Mouse (Mus musculus) gastrocnemius, adult 2 months (tissue): Measurements from ENCODE around the gene Osbp2. TPM values are rescaled to one million over a fixed set of nuclear protein-coding genes. Genes with fewer than 3 reads are reported as not detected.

ENCODE experiments used
- DNase-seq: peaks from one replicate; pipeline ENCODE4 v3.0.0; 2022
- H3K27ac ChIP-seq: fragments of 200-600 bp; 2 replicates; pipeline ENCODE4 v1.8.1; 2022; ENCODE audit warnings: mild to moderate bottlenecking
- H3K4me3 ChIP-seq: fragments of 200-600 bp; 2 replicates; pipeline ENCODE4 v1.8.1; 2022; ENCODE audit warnings: mild to moderate bottlenecking, moderate library complexity
- CTCF ChIP-seq: fragments of 200-600 bp; IDR thresholded peaks from 2 replicates; pipeline ENCODE4 v1.8.1; 2022; ENCODE audit warnings: antibody characterized with exemption, mild to moderate bottlenecking, moderate library complexity
- intact Hi-C: fragments of 180-260 bp; cut with DNase I; formaldehyde crosslinking; loops from one replicate; pipeline ENCODE4 v1.15.1; 2025
- long read RNA-seq, 2 experiments: library from polyadenylated mRNA; stranded (forward); transcript quantifications; one replicate each; pipeline ENCODE4 v2.0.0; 2021
- total RNA-seq, 2 experiments: library from RNA; stranded (reverse); gene quantifications; 2 replicates each; pipeline ENCODE4 v1.2.3; 2021

Osbp2 gene
- 1 to 10 TPM in 1 of 2 experiments, under 1 TPM in 1; 0.71 to 1.3 TPM for total RNA-seq
- long read RNA-seq, experiment 1, full-length matches to known transcripts, result 1 of 2 reads
- long read RNA-seq, experiment 1, partial matches to known transcripts, result 1 of 2 reads
- long read RNA-seq, experiment 1, other reads (novel, unspliced or antisense), result 0 of 2 reads
- long read RNA-seq, experiment 2, full-length matches to known transcripts, result 2 of 3 reads
- long read RNA-seq, experiment 2, partial matches to known transcripts, result 0 of 3 reads
- long read RNA-seq, experiment 2, other reads (novel, unspliced or antisense), result 1 of 3 reads

DNA sequence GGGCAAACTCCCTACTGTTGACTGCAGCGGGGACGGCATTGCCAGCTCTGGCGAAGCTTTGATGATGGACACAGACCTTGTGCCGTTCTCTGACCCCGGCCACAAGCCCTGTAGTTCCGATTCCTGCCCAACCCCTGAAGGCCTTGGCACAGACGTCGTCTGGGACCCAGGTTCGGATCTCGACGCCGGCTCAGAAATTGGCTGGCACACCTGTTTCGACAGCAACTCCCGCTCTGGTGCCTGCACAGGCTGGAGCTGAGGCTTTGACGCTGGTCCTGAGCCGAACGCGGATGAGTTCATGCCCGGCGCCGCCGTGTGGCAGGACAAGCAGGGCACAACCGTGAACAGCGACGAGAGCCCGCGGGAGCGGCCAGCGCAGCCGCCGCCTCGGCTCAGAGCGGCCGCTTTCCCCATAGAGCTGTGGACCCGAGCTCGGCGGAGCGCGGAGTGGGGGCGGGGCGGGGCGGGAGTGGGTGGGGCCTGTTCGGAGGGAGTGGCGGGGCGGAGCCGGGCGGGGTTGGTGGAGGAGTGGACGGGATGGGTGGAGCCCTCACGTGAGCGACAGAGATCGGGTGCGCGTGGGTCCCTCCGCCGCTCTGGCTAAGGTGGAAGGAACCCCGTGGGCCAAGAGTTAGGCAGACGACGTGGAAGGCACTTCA lies at the start of gene Osbp2:
TSS of gene Osbp2 (minus strand) at position 450 of the 659 bp plus-strand sequence.
- TF ChIP-seq CTCF, result peak; percentile 49
- peak; percentile 87 for DNase-seq
- Histone ChIP-seq H3K27ac (peak within 1 kb of the TSS; percentile 86), H3K4me3 (peak within 1 kb of the TSS; percentile 79)
- intact Hi-C loops, result no loop called here

DNA sequence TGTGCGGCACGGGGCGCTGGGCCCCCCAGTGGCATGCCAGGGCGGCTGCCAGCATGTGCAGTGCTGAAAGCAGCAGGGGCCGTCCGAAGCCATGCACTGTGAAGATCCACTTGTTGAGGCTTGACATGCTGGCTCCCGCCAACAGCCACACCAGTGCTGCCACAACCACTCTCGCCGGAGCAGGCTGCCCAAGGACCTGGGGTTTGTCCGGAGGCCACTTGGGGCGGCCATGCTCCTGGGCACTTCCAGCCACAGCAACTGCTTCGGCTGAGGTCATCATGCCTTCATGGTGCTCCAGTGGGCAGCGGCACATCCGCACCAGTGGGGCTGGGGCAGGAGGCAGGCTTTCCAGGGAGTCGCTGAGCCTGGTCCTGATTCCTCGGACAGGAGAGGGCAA lies 49.2 kb upstream of the Osbp2 start:
- no peak for TF ChIP-seq CTCF
- peak overlapping the region; percentile 89 for H3K4me3 ChIP-seq
- H3K27ac ChIP-seq, result peak overlapping the region; percentile 92
- DNase-seq, result peak; percentile 70
- intact Hi-C loops, result loop anchor here (2.0 to 10.0 kb wide), 2 partner anchors 18 to 108 kb away; partner anchors contain the start of genes 4921536K21Rik and Dusp18

DNA sequence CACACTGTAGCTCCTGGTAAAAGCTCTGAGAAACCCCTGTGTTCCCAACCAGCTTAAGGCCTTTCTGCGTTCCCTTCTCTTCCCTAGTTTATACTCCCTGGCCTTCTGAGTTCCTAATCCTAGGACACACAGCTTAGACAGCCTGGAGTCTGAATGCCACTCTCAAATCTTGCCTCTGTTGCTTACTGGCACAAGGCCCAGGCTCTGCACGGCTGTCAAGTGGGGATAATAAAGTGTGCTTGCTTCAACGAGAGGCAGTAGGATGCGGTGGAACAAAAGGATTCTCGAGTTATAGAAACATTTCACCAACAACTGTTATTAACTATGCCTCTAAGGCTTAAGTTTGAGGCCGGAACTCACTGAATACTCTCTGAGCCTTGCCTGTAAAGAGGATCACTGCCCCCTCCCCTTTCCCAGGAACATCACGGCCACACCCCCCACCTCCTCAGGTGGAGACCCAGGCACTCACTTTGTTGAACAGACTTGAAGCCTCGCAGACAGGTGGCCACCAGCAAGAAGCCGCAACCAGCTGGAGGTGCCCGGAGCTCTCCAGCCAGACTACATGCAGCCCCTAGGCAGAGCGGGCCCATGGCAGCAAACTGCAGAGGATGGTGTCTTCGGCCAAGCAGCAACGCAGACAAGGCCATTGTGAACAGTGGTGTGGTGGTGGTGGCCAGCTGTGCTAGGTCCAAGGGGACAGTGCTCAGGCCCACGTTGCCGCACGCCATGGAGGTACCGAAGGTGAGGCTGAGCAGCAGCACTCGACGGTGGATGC lies 48.6 kb upstream of the Osbp2 start:
- intact Hi-C loops, result loop anchor here (2.0 to 10.0 kb wide), 2 partner anchors 17 to 107 kb away; partner anchors contain the start of genes 4921536K21Rik and Dusp18
- peak overlapping the region; percentile 92 for H3K27ac ChIP-seq
- TF ChIP-seq CTCF, result no peak

DNA sequence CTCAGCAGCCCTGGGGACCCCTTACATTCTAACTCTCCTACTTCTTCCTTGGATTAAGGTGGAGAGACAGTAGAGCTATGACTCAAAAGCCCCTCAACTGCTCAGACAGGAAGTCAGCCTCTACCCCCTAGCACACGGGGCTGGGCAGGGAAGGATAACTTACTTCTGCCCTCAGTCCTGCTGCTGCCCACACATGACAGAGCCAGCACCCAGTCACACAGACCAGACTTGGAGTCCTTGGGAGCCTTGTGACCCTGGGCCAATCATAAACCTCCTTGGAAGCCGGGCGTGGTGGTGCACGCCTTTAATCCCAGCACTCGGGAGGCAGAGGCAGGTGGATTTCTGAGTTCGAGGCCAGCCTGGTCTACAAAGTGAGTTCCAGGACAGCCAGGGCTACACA lies 47.7 kb upstream of the Osbp2 start:
- intact Hi-C loops, result loop anchor here (10.0 kb wide), 1 partner anchor 107 kb away; no protein-coding TSS in a partner anchor
- DNase-seq, result peak; percentile 66
- Histone ChIP-seq H3K27ac (peak overlapping the region; percentile 92), H3K4me3 (peak overlapping the region; percentile 89)

More for the DNA sequence above, 48.6 kb upstream of the Osbp2 start:
- peak; percentile 67 for DNase-seq
- H3K4me3 ChIP-seq, result peak overlapping the region; percentile 89

DNA sequence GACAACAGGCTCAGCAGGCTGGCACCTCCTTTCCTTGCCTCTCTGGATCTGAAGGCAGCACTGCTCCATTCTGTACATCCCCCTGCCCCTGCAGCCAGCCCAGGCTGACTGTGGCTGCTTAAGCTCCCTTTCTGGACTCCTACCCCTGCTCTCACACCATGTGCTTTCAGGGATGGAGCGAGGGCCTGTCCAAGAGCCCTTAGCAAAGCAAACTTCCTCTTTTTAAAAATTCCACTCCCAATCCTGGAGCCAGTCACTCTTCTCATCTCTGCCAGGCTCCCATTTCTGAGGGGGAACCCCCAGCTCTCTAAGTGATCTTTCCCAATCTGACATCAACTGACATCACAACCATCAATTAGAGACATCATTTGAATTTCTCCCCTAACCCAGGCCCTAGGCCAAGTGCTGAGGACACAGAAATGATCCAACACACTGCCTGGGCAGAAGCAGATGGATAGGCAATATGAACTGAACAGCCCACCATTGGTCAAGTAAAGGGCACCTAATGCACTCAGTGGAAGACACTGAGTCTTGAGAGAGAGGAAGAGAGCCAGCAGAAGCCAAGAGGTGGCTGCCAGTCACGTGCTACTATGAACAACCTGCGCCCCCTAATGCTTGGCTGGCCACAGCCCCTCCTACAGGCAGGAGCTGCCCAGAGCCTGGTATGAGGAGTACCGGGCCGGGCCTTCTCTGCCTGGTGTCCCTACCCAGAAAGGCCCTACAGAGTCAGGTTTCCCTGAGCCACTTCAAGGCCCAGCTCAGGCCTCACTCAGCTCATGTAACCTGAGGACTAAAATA lies 47.0 kb upstream of the Osbp2 start:
- peak overlapping the region; percentile 89 for H3K4me3 ChIP-seq
- peak; percentile 51 for TF ChIP-seq CTCF
- peak overlapping the region; percentile 92 for H3K27ac ChIP-seq
- intact Hi-C loops, result loop anchor here (10.0 kb wide), 1 partner anchor 106 kb away; no protein-coding TSS in a partner anchor
- DNase-seq, result peak; percentile 87

DNA sequence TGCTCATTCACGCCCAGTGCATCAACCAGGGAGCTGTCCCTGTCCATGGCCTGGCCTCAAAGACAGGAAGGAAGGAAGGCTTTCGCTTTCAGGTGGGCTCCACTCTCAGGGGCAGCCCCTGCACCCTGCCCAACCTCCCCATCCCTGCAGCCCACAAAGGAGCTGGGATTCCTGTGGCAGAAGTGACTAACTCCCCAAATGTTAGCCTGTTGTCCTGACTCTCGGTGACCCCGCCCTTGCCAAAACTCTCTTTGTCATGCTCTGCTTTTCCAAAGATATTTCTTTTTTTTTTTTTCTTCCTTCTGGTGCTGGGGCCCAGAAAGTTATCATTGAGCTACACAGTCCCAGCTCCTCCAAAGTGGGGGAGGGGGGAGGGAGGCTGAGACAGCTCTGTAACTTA lies 45.5 kb upstream of the Osbp2 start:
- Histone ChIP-seq H3K27ac (peak overlapping the region; percentile 92), H3K4me3 (peak overlapping the region; percentile 89)
- no peak for TF ChIP-seq CTCF
- DNase-seq, result no peak
- intact Hi-C loops, result no loop called here

DNA sequence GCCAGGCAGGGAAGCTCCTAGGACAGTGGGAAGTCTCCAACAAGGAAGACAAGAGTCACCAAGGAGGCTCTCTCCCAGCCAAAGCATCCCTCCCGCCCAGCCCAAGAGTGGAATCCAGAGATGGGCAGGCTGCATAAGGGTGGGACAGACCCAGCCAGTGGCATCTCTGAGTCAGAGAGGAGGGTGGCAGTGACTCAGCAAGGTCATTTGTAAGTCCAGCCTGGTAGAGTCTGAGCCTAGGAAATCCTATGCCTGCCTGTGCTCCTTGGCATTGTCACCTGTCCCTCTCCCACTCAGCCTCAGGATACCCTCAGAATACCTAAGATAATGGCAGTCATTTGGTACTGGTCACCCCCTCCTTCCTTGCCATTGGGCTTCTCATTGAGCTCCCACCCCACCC lies 41.7 kb upstream of the Osbp2 start:
- intact Hi-C loops, result no loop called here
- H3K4me3 ChIP-seq, result no peak overlapping the region
- DNase-seq, result peak; percentile 18
- no peak for TF ChIP-seq CTCF
- peak overlapping the region; percentile 90 for H3K27ac ChIP-seq

DNA sequence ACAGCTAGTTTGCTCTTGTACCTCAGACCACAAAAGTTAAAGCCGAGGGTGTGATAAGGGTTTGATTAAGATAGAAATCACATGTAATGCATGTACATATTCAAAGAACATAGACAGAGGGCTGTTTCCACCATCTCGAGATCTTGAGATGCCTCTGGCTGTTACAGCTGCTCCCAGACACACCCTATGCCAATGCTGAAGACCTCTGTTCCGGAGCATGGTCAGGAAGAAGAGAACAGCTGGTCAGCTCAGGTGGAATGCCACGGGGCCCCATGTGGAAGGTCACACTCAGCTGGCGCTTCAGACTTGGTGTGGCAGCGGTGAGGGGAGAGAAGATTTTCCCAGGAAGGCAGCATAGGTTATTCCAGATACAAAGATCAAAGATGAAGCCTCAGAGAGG lies 41.0 kb upstream of the Osbp2 start:
- peak; percentile 28 for DNase-seq
- no peak for TF ChIP-seq CTCF
- 0 out of 2 replicates have a peak overlapping the region, but pooled peaks have one; percentile 21 for H3K4me3 ChIP-seq
- peak overlapping the region; percentile 90 for H3K27ac ChIP-seq
- intact Hi-C loops, result no loop called here

DNA sequence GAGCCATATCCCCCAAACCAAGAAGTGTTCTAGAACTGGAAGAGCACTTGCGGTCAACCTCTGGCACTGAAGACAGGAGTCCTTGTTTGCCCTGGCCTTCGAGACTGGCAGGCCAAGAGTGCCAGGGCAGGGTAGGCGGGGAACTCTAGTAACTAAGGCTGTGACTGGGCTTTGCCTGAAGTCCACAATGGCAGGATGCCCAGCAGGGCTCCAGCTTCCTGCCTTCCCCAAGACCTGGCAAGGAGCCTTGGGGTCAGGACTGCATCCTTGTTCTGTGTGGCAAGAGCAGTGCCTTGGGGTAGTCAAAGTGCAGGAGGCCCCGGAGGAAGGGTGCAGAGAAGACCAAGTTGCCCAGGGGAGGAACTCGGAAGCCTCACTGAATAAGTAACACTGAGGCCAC lies 39.3 kb upstream of the Osbp2 start:
- Histone ChIP-seq H3K4me3 (peak overlapping the region; percentile 46), H3K27ac (peak overlapping the region; percentile 90)
- peak; percentile 90 for DNase-seq
- intact Hi-C loops, result no loop called here
- TF ChIP-seq CTCF, result no peak

DNA sequence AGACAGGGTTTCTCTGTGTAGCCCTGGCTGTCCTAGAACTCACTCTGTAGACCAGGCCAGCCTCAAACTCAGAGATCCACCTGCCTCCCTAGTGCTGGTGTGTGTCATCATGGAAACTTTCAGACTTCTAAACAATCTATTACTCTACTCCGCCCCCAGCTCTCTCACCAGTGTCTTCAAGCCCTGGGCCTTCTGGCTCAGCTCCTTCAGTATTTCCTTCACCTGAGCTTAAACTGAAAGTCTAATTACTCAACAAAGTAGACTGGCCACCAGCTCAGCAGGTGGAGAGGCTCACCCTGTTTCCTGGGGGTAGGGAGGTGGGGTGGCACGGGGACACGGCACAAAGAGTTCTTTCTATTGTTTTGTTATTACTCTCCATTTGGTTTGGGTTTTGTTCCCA lies 38.8 kb upstream of the Osbp2 start:
- TF ChIP-seq CTCF, result no peak
- no peak for DNase-seq
- Histone ChIP-seq H3K4me3 (peak overlapping the region; percentile 46), H3K27ac (peak overlapping the region; percentile 90)
- intact Hi-C loops, result no loop called here

DNA sequence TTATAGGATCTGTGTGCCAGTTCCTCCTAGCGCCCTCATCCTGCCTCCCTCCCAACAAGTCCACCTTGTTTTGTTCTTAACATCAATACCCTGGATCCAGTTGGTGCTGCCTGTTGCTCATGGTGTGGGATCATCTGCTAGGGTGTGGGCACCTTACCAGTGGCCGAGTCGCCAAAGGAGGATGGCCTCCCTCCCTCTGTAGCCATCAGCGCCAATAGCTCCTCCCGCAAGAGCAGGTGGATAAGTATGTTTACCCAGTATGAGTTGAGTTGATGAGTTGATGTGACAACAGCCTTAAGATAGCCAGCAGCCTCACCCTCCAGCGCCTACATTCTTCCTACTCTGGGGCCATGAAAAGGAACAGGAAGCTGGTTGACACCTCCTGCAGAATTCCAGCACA lies 36.6 kb upstream of the Osbp2 start:
- TF ChIP-seq CTCF, result no peak
- Histone ChIP-seq H3K4me3 (no peak overlapping the region), H3K27ac (peak overlapping the region; percentile 43)
- DNase-seq, result peak; percentile 29
- intact Hi-C loops, result no loop called here

DNA sequence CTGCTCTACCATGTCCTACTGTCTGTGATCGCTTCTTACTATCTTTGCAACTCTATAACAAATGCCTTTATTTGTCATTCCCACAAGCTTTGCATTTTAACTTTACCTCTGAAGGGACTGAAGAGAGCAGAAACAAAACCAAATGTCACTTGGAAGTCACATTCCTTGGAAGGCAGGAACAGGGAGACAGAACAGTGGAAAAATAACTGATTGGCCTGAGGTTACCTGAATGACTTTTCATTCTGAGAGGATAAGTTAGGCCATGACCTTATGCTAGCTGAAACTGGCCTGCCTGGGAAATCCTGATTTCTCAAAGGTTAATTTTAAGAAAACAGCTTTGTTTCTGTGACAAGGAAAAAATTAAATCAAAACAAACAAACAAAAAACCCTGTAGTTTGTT lies 32.2 kb upstream of the Osbp2 start:
- DNase-seq, result no peak
- intact Hi-C loops, result loop anchor here (2.0 kb wide), 1 partner anchor 17 kb away; no protein-coding TSS in a partner anchor
- Histone ChIP-seq H3K27ac (peak overlapping the region; percentile 74), H3K4me3 (peak overlapping the region; percentile 11; the same call in 1 of the 2 replicates)
- no peak for TF ChIP-seq CTCF
